Mouse (Mus musculus): ENCODE results near the gene Exoc6b. TPM values are rescaled to one million over a fixed set of nuclear protein-coding genes. Genes with fewer than 3 reads are reported as not detected.

Gene Exoc6b
- polyA plus RNA-seq, 1 experiment: 41.9 TPM

DNA sequence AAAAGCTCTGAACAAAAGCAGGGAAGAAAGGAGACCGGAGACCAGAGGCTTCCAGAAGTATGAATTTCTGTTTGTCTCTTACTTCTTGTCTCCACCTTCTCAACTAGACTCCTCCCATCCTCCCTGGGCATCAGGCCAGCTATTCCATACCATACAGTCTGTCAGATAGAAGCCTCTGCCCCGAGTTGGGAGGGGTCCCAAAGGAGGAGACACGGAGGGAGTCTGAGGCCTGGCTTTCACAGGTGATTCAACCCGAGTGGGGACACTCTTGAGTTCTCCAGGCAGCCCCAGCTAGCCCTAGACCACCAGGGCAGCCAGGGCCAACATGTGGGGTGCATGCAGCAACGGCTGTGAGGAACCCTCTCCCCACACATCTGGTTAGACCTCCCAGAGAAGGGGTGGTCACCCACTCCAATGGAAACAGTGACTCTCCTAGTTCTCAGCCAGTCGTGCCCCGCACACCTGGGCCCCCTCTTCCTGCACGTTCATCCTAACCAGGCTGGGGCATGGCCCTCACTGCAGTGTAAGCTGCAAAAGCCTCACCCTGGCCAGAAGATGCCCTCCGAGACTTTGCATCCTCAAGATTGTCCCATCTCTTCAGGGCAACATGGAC, 487.4 kb downstream of the Exoc6b start:
- Histone ChIP-seq H3K4me1 (ENCODE audit: control insufficient read depth, insufficient read depth, low read length) (no peaks in the 10 kb centered on the region), H3K36me3 (ENCODE audit: control insufficient read depth, insufficient read depth, low read length, poor library complexity, severe bottlenecking) (no peaks in the 10 kb centered on the region), H3K9ac (ENCODE audit: low read depth, poor library complexity, severe bottlenecking) (no peak overlapping the region), H3K27ac (ENCODE audit: insufficient read depth, low read length) (no peak overlapping the region), H3K27me3 (ENCODE audit: control insufficient read depth, insufficient read depth, low read length, poor library complexity, severe bottlenecking) (peaks cover 29% of the 10 kb centered on the region), H3K9me3 (replicated peaks; ENCODE audit: control insufficient read depth, insufficient read depth, low read length, poor library complexity, severe bottlenecking) (no peaks in the 10 kb centered on the region), H3K4me3 (ENCODE audit: low read depth, low read length) (no peak overlapping the region)
- TF ChIP-seq EP300 (IDR thresholded peaks at IDR 0.05; ENCODE audit: insufficient read depth, low read depth, low read length) (no peak), CTCF (IDR thresholded peaks at IDR 0.05; ENCODE audit: low read depth, low read length) (no peak), POLR2A (IDR thresholded peaks at IDR 0.05; ENCODE audit: insufficient read depth, low read length) (no peak)

DNA sequence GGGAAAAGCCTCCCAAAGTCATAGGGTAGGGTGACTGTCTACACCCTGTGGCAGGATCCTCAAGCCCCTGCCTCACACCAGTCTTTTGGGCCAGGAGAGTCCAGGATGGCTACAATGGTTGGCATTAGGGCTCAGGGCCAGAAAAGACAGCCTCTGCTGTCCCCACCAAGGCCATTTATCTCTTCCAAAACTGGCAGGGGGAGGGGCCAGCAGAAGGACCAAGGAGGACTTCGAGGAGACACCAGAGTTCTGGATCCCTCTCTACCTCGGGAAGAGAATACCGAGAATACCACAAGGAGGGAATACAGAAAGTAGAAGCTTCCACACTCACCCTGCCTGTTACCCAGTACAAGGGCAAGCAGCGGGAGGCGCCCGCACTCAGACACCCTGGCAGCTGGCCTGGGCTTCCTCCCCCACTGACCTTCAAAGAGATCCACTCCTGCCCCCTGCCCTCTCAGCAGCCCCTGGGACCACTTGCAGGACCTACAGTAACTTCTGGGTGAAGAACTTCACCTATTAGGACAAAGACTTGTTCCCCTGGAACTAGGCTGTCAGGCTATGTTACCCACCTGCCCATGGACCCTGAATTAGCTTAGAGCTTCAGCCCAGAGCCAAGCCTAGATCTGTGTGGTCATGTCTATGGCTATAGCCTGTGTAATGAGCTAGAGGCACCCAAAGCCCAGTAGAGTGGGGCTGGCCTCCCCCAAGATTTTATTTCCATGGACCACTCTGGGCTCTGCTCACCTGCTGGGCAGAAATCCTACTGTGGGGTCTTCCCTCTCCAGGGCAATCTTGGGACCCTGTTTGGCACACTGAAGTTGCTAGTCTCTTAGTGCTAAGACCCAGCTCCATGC, 488.1 kb downstream of the Exoc6b start:
- H3K4me3 ChIP-seq (ENCODE audit: low read depth, low read length): no peak overlapping the region
- no peak for TF ChIP-seq CTCF (IDR thresholded peaks at IDR 0.05; ENCODE audit: low read depth, low read length)
- TF ChIP-seq EP300 (IDR thresholded peaks at IDR 0.05; ENCODE audit: insufficient read depth, low read depth, low read length): no peak
- no peak for TF ChIP-seq POLR2A (IDR thresholded peaks at IDR 0.05; ENCODE audit: insufficient read depth, low read length)
- H3K36me3 ChIP-seq (ENCODE audit: control insufficient read depth, insufficient read depth, low read length, poor library complexity, severe bottlenecking): no peaks in the 10 kb centered on the region
- H3K27me3 ChIP-seq (ENCODE audit: control insufficient read depth, insufficient read depth, low read length, poor library complexity, severe bottlenecking): peaks cover 23% of the 10 kb centered on the region
- H3K9ac ChIP-seq (ENCODE audit: low read depth, poor library complexity, severe bottlenecking): no peak overlapping the region
- H3K9me3 ChIP-seq (replicated peaks; ENCODE audit: control insufficient read depth, insufficient read depth, low read length, poor library complexity, severe bottlenecking): no peaks in the 10 kb centered on the region
- H3K4me1 ChIP-seq (ENCODE audit: control insufficient read depth, insufficient read depth, low read length): no peaks in the 10 kb centered on the region
- H3K27ac ChIP-seq (ENCODE audit: insufficient read depth, low read length): no peak overlapping the region

DNA sequence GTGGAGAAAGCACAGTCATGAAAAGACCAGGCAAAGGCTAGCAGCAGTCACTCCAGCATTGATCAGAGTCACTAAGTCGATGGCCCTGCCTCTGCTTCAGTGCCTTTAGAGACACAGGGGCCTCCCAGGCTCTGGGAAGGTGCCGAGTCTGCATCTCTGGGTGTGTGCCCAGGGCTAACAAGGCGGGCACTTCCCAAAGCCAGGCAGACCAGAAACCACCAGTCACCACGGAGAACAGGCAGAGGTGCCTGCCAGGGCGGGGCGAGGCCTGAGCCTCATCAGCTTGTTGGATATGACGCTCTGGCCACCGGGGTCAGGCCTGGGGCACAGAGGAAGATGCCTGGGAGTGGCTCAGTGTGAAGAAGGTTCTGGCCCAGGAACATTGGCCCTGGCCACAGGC, 489.8 kb downstream of the Exoc6b start:
- Histone ChIP-seq H3K9me3 (replicated peaks; ENCODE audit: control insufficient read depth, insufficient read depth, low read length, poor library complexity, severe bottlenecking) (no peaks in the 10 kb centered on the region), H3K27me3 (ENCODE audit: control insufficient read depth, insufficient read depth, low read length, poor library complexity, severe bottlenecking) (peaks cover 7% of the 10 kb centered on the region), H3K9ac (ENCODE audit: low read depth, poor library complexity, severe bottlenecking) (no peak overlapping the region), H3K36me3 (ENCODE audit: control insufficient read depth, insufficient read depth, low read length, poor library complexity, severe bottlenecking) (no peaks in the 10 kb centered on the region), H3K4me3 (ENCODE audit: low read depth, low read length) (no peak overlapping the region), H3K4me1 (ENCODE audit: control insufficient read depth, insufficient read depth, low read length) (no peaks in the 10 kb centered on the region), H3K27ac (ENCODE audit: insufficient read depth, low read length) (no peak overlapping the region)
- TF ChIP-seq CTCF (IDR thresholded peaks at IDR 0.05; ENCODE audit: low read depth, low read length) (no peak), POLR2A (IDR thresholded peaks at IDR 0.05; ENCODE audit: insufficient read depth, low read length) (no peak), EP300 (IDR thresholded peaks at IDR 0.05; ENCODE audit: insufficient read depth, low read depth, low read length) (no peak)

DNA sequence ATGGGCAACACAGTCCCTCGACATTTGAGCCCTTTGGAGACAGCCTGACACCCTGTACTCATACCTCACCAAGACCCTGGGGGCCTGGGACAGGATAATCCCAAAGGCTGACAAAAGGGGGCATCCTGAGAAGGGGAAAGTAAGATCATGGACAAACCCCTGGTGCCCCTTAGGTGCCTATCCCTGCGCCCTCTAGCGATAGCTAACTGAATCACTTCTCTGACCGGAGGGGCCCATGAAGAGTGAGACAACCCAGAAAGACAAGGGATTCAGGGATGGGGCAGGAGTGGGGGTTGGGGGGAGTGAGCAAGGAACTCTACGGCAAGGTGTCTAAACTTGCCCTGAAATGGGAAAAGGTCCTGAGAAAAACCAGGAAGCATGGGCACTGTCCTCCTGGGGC, 490.4 kb downstream of the Exoc6b start:
- Histone ChIP-seq H3K4me3 (ENCODE audit: low read depth, low read length) (no peak overlapping the region), H3K4me1 (ENCODE audit: control insufficient read depth, insufficient read depth, low read length) (no peaks in the 10 kb centered on the region), H3K27me3 (ENCODE audit: control insufficient read depth, insufficient read depth, low read length, poor library complexity, severe bottlenecking) (0 out of 2 replicates have a peak, but pooled peaks cover 3% of the 10 kb centered on the region), H3K9me3 (replicated peaks; ENCODE audit: control insufficient read depth, insufficient read depth, low read length, poor library complexity, severe bottlenecking) (no peaks in the 10 kb centered on the region), H3K9ac (ENCODE audit: low read depth, poor library complexity, severe bottlenecking) (no peak overlapping the region), H3K27ac (ENCODE audit: insufficient read depth, low read length) (no peak overlapping the region), H3K36me3 (ENCODE audit: control insufficient read depth, insufficient read depth, low read length, poor library complexity, severe bottlenecking) (no peaks in the 10 kb centered on the region)
- TF ChIP-seq EP300 (IDR thresholded peaks at IDR 0.05; ENCODE audit: insufficient read depth, low read depth, low read length) (no peak), CTCF (IDR thresholded peaks at IDR 0.05; ENCODE audit: low read depth, low read length) (peak; percentile 66), POLR2A (IDR thresholded peaks at IDR 0.05; ENCODE audit: insufficient read depth, low read length) (no peak)

DNA sequence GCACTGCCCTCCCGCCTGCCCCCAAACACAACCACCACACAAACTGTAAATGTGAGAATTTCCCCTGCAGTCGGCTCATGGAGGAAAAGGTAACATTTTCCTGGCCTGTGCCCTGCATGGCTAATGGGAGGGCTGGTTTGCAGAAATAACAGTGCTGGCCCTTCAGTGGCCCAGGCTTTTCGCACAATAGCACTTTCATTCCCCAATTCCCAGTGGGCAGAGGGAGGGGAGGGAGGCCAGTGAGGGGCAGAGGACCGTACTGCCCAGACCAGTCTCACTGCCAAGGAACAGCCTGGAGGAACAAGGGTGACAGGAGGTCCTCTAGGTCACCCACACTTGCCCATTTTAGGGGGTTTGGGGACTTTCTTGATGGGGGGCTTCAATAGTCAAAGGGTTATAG, 491.4 kb downstream of the Exoc6b start:
- Histone ChIP-seq H3K4me3 (ENCODE audit: low read depth, low read length) (no peak overlapping the region), H3K27me3 (ENCODE audit: control insufficient read depth, insufficient read depth, low read length, poor library complexity, severe bottlenecking) (0 out of 2 replicates have a peak, but pooled peaks cover 2% of the 10 kb centered on the region), H3K9me3 (replicated peaks; ENCODE audit: control insufficient read depth, insufficient read depth, low read length, poor library complexity, severe bottlenecking) (no peaks in the 10 kb centered on the region), H3K27ac (ENCODE audit: insufficient read depth, low read length) (no peak overlapping the region), H3K36me3 (ENCODE audit: control insufficient read depth, insufficient read depth, low read length, poor library complexity, severe bottlenecking) (no peaks in the 10 kb centered on the region), H3K9ac (ENCODE audit: low read depth, poor library complexity, severe bottlenecking) (no peak overlapping the region), H3K4me1 (ENCODE audit: control insufficient read depth, insufficient read depth, low read length) (no peaks in the 10 kb centered on the region)
- TF ChIP-seq POLR2A (IDR thresholded peaks at IDR 0.05; ENCODE audit: insufficient read depth, low read length) (no peak), EP300 (IDR thresholded peaks at IDR 0.05; ENCODE audit: insufficient read depth, low read depth, low read length) (no peak), CTCF (IDR thresholded peaks at IDR 0.05; ENCODE audit: low read depth, low read length) (no peak)
